Mouse (Mus musculus) thymus, adult 2 months (tissue): ENCODE results near the gene Arrdc5.

Experiments used
- CTCF ChIP-seq: fragments of 200-500 bp; IDR thresholded peaks from 2 replicates; pipeline ENCODE4 v1.5.1; 2012; ENCODE audit warnings: mild to moderate bottlenecking, control low read depth, low read length, moderate library complexity, borderline replicate concordance; ENCODE audit not compliant: control insufficient read depth, poor library complexity, insufficient read depth; ENCODE audit errors: extremely low read depth
- POLR2A ChIP-seq: fragments of 200-500 bp; IDR thresholded peaks from 2 replicates; pipeline ENCODE4 v1.6.1; 2012; ENCODE audit warnings: mild to moderate bottlenecking, low read length, control low read depth, moderate library complexity; ENCODE audit not compliant: control insufficient read depth, poor library complexity, insufficient read depth; ENCODE audit errors: extremely low read depth

DNA sequence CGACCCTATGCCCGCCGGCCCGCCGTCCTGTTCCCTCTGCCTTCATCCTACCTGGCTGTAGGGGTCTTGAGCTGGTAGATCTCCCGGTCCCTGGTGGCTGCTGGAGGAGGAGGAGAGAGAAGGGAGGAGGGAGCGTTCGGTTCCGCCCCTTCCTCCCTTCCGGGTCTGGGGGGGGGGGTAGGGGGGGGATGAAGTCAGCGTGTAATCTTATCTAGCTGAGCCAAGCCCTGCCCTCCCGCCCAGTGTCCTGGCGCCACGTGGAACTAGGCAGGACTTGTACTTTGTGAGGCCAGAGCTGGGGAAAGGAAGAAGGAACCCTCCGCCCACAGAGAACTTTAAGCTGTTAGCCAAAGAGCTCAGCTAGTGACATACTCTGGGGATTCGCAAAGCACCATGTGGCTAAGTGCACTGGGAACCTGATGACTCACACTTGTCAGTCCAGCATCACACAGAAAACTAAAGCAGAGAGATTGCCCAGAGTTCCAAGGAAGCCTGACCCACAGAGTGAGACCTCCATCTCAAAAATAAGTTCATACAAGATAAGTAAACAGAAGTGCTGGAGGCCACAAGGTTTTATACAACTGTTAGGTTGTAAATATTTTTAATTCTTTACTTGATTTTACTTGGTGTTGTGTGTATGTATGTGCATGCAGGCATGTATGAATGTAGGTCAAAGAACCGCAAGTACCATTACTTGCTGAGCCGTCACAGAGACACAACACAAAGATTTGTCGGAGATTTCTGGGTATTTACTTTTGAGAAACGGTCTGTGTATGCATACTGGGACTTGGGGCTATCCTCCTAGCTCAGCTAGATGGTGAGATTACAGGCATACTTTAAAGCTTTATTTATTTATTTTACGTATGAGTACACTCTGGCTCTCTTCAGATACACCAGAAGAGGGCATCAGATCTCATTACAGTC is 23.2 kb downstream of the Arrdc5 start, which contains the start of gene Ticam1:
- TF ChIP-seq CTCF, result peak; percentile 46; the same call in 1 of the 2 replicates
- TF ChIP-seq POLR2A, result 0 out of 2 replicates have a peak, but pooled peaks have one; percentile 16
